Mouse (Mus musculus) intestine, embryonic 16.5 days (tissue): ENCODE results near the gene Inpp5b. TPM values are rescaled to one million over a fixed set of nuclear protein-coding genes. Genes with fewer than 3 reads are reported as not detected.

ENCODE experiments used
- ATAC-seq: fragments of 200-750 bp; cut with Nextera tagmentation; 2 replicates; pipeline ENCODE4 v1.8.0; 2017; ENCODE audit warnings: moderate TSS enrichment, moderate library complexity
- H3K27ac ChIP-seq: fragments of 300-500 bp; sonication (generic); 2 replicates; pipeline ENCODE4 v1.5.1; 2014; ENCODE audit warnings: mild to moderate bottlenecking, low read length
- H3K27me3 ChIP-seq: fragments of 300-500 bp; sonication (generic); replicated peaks from 2 replicates; pipeline ENCODE4 v1.6.1; 2014; ENCODE audit warnings: low read length, control low read depth, mixed read lengths; ENCODE audit not compliant: control insufficient read depth, insufficient read depth
- H3K36me3 ChIP-seq: fragments of 300-500 bp; sonication (generic); 2 replicates; pipeline ENCODE4 v1.6.1; 2014; ENCODE audit warnings: low read length, control low read depth; ENCODE audit not compliant: control insufficient read depth, insufficient read depth
- H3K4me1 ChIP-seq: fragments of 300-500 bp; sonication (generic); 2 replicates; pipeline ENCODE4 v1.6.1; 2014; ENCODE audit warnings: low read length, control low read depth, mixed read lengths; ENCODE audit not compliant: control insufficient read depth, insufficient read depth
- H3K4me2 ChIP-seq: fragments of 300-500 bp; sonication (generic); 2 replicates; pipeline ENCODE4 v1.6.1; 2014; ENCODE audit warnings: low read depth, low read length, control low read depth
- H3K4me3 ChIP-seq: fragments of 300-500 bp; sonication (generic); 2 replicates; pipeline ENCODE4 v1.5.1; 2014; ENCODE audit warnings: mild to moderate bottlenecking, low read length
- H3K9ac ChIP-seq: fragments of 300-500 bp; sonication (generic); 2 replicates; pipeline ENCODE4 v1.6.1; 2014; ENCODE audit warnings: low read depth, low read length
- H3K9me3 ChIP-seq: fragments of 300-500 bp; sonication (generic); 2 replicates; pipeline ENCODE4 v1.6.1; 2016; ENCODE audit warnings: low read length, control low read depth; ENCODE audit not compliant: control insufficient read depth
- WGBS: fragments of 180-500 bp; shearing (Covaris S2); extraction: QIAGEN DNeasy Blood & Tissue Kit; methylation state at CpG from one replicate; pipeline ENCODE4 v1.1.7; 2014; 5-methylcytosine and 5-hydroxymethylcytosine counted together
- polyA plus RNA-seq: library from polyadenylated mRNA; unstranded; fragments of >200 nt; fragmentation: Nextera tagmentation; extraction: Ambion mirVana; gene quantifications from 2 replicates; pipeline ENCODE4 v1.2.1, GENCODE M21; 2015

Gene Inpp5b
- polyA plus RNA-seq, 1 experiment from 2014 or later: 27.5 TPM

DNA sequence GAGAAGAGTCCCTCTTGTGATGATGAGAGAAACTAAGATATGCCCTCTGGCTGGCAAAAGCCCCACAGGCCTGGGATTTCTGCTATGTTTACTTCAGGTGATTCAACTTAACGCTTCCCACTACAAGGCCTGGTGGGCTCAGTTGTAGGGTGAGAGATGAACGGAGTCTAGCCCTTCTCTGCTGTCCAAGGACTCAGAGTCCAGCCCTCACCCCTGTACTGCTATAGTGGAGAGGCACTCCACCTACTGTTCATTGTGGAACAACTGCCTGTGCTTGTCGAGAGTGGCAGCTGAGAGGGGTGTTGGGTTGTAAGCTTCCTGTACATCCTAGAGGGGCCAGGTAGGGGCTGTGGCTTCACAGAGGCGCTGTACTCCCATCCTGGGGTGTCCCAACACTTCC is 3.6 kb upstream of the Inpp5b start:
- Histone ChIP-seq H3K9me3 (no peaks in the 10 kb centered on the region), H3K9ac (no peak overlapping the region), H3K27ac (no peak overlapping the region), H3K27me3 (no peaks in the 10 kb centered on the region), H3K4me1 (peaks cover 3% of the 10 kb centered on the region; the same call in 1 of the 2 replicates), H3K36me3 (peaks cover 3% of the 10 kb centered on the region; the same call in 1 of the 2 replicates), H3K4me3 (no peak overlapping the region), H3K4me2 (no peak overlapping the region)
- ATAC-seq: no peak
- WGBS: 49% methylated on average over 4 of the region's 4 CpGs

DNA sequence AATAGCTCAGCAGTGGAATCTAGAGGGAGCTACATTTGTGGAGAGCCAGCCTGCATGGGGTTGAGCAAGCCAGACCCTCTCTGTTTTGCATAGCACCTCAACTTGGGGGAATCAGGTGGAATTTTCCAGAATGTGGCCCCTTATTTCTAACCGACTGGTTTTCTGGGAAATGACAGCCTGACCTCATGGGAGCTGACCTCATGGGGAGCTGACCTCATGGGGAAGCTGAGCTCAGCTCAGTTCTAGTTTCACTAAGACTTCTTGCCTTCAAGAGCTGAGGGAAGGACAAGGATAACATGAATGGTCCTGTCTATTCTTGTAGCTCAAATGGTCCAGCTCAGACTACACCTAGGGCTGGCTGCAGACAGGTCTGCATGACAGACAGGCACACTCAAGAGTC is 2.9 kb upstream of the Inpp5b start:
- Histone ChIP-seq H3K4me3 (no peak overlapping the region), H3K4me1 (peaks cover 3% of the 10 kb centered on the region; the same call in 1 of the 2 replicates), H3K27me3 (no peaks in the 10 kb centered on the region), H3K27ac (no peak overlapping the region), H3K9me3 (no peaks in the 10 kb centered on the region), H3K36me3 (peaks cover under 1% of the 10 kb centered on the region; the same call in 1 of the 2 replicates), H3K4me2 (no peak overlapping the region), H3K9ac (no peak overlapping the region)
- ATAC-seq: no peak
- 44% methylated on average over 1 of the region's 1 CpGs for WGBS

DNA sequence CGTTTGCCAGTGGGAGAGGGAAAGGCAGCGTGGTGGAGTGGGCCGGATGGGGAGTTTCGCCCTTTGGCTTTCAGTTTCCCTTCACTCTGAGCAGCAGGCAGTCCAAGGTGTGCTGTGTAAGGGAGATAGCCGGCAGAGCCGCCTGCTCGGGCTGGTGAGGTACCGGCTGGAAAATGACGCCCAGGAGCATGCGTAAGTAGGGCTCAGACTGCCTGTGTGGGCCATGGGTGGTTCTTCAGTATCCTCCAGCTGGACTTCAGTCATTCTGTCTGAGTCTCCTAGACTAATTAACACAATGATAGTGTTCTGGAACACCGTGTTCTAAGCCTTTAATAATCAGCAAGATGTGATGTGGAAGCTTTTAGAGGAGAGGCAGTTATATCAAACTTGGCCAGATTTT is 1.2 kb downstream of the Inpp5b start:
- Histone ChIP-seq H3K27ac (no peak overlapping the region), H3K4me3 (no peak overlapping the region), H3K4me1 (peaks cover 3% of the 10 kb centered on the region; the same call in 1 of the 2 replicates), H3K4me2 (no peak overlapping the region), H3K9me3 (no peaks in the 10 kb centered on the region), H3K9ac (no peak overlapping the region), H3K27me3 (no peaks in the 10 kb centered on the region), H3K36me3 (no peaks in the 10 kb centered on the region)
- no peak for ATAC-seq
- WGBS: 85% methylated on average over 11 of the region's 11 CpGs

DNA sequence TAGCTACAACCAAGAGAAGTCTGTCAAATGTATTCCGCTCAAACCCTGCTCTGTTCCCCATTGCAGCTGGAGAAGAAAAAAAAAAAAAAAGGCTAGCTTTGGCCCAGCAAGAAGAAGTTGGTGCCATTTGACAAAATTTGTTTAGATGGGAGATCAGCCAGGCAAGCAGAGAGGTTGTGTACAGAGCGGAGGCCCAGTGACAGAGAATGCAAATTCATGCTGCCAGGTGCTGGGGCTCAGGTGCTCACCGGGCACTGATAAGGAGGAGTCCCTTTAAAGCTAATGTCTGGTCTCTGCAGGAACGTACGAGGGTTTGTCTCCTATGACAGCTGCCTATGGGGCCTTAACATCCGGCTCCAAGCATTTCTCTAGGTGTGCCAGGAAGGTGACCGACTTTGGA is 4.9 kb downstream of the Inpp5b start:
- ATAC-seq: no peak
- no peaks in the 10 kb centered on the region for H3K27me3 ChIP-seq
- no peaks in the 10 kb centered on the region for H3K9me3 ChIP-seq
- no peak overlapping the region for H3K4me3 ChIP-seq
- H3K4me2 ChIP-seq: no peak overlapping the region
- peaks cover 11% of the 10 kb centered on the region for H3K4me1 ChIP-seq
- 71% methylated on average over 7 of the region's 7 CpGs for WGBS
- H3K9ac ChIP-seq: no peak overlapping the region
- no peak overlapping the region for H3K27ac ChIP-seq
- H3K36me3 ChIP-seq: no peaks in the 10 kb centered on the region

DNA sequence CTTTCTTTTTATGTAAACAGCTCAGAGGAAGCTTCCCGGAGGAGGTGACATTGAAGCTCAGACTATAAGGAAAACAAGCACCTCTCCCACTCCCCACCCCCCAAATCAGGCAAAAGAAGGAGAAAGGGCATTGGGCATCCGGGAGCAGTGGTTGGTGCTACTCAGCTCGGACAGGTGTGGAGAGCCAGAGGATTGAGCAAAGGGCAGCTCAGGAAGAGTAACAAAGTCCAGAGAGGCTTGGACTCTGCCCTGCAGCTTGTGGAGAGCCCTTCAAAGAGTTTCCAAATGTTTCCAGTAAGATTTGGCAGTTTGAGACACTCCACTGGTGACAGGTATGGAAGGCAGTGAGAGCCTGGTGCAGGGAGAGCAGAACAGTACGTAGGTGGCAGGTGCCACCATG is 6.2 kb downstream of the Inpp5b start:
- Histone ChIP-seq H3K27me3 (no peaks in the 10 kb centered on the region), H3K9ac (0 out of 2 replicates have a peak overlapping the region, but pooled peaks have one; percentile 12), H3K36me3 (no peaks in the 10 kb centered on the region), H3K4me2 (0 out of 2 replicates have a peak overlapping the region, but pooled peaks have one; percentile 21), H3K4me1 (peaks cover 17% of the 10 kb centered on the region), H3K4me3 (no peak overlapping the region), H3K9me3 (no peaks in the 10 kb centered on the region), H3K27ac (peak overlapping the region; percentile 68)
- ATAC-seq: peak; percentile 58
- 47% methylated on average over 4 of the region's 4 CpGs for WGBS

DNA sequence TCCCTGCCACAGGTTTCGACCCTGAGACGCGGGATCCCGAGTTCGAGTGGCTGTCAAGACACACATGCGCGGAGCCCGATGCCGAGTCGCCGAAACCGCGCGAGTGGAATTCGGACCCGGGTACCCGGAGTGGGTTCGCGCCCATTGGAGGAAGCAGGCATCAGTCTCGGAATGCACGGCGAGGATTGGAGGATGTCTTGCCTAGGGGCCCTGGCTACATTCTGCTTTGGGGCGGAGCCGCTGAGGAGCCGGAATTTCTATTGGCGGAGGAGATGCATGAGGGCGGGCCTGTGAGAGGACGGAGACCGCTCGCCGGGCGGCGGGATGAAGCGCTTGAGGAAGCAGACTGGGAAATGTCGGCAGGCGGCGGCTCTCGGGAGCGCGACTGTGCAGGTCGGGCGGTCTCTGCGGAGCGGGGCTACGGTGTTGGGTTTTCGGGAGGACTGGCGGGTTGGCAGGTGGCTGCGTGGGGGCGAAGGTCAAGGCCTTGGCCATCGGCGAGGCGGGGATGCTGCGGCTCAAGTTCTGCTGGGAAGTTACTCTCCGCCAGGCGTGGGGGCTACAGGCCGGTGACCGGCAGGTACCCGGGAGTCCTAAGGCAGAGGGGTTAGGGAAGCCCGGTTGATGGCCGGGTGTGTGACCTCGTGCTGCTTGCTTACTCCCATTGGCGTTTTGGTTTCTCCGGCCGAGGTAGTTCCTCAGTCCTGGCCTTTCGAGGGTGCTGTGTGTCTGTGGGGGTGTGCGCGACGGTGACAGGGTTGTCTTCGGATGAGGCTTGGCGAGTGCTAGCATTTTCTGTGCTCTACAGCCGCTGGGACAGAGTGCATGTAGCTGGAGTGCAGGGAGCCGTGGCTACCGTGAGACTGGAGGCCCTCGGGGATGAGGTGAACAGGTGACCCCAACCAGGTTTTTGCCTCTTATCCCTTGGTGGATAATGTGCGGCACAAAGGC is 9.9 kb downstream of the Inpp5b start:
- Histone ChIP-seq H3K9me3 (no peaks in the 10 kb centered on the region), H3K36me3 (no peaks in the 10 kb centered on the region), H3K9ac (peak overlapping the region; percentile 76), H3K4me1 (peaks cover 20% of the 10 kb centered on the region), H3K27me3 (no peaks in the 10 kb centered on the region), H3K4me3 (peak overlapping the region; percentile 84), H3K4me2 (peak overlapping the region; percentile 93), H3K27ac (peak overlapping the region; percentile 37; the same call in 1 of the 2 replicates)
- WGBS: under 1% methylated on average over 75 of the region's 75 CpGs
- ATAC-seq: peak; percentile 98

DNA sequence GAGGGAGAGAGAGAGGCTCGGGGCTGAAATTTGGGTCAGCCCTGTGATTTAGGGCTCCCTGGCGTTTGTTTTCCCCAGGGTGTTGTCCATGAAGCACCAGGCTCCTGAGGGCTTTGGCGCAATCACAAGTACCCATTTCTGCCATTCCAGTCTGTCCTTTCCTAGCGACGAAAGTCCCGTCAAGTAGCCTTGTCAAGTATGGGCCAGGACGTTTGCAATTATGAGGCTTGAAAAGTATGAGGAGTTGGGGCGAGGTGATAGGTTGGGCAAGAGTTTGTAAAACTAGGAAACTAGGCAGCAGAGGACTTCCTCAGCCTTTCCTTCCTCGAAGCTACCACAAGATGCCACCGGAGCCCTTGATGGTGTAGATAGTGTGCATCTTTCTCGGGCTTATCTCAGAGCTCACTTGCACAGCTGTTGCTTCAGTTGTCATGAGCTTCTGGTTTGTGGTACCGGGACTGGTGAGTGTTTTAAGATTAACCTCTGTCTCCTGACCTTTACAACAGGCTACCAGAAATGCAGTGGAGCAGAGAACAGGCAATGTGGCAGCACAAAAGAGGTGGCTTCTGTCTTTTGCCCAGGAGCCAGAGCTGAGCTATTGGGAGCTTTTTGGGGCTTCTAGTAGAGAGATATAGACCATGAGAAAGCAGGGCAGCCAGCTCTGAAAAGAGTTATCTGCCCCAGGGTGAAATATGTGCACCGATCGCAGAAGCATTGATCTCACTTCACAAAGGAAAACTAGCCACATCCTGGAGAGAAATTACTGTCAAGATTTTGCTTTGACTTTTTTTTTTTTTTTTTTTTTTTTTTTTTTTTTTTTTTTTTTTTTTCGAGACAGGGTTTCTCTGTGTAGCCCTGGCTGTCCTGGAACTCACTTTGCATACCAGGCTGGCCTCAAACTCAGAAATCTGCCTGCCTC is 10.9 kb downstream of the Inpp5b start:
- Histone ChIP-seq H3K4me3 (peak overlapping the region; percentile 84), H3K27ac (no peak overlapping the region), H3K27me3 (no peaks in the 10 kb centered on the region), H3K9me3 (no peaks in the 10 kb centered on the region), H3K9ac (peak overlapping the region; percentile 76), H3K4me2 (peak overlapping the region; percentile 93), H3K36me3 (no peaks in the 10 kb centered on the region), H3K4me1 (peaks cover 20% of the 10 kb centered on the region)
- 23% methylated on average over 15 of the region's 15 CpGs for WGBS
- ATAC-seq: no peak

DNA sequence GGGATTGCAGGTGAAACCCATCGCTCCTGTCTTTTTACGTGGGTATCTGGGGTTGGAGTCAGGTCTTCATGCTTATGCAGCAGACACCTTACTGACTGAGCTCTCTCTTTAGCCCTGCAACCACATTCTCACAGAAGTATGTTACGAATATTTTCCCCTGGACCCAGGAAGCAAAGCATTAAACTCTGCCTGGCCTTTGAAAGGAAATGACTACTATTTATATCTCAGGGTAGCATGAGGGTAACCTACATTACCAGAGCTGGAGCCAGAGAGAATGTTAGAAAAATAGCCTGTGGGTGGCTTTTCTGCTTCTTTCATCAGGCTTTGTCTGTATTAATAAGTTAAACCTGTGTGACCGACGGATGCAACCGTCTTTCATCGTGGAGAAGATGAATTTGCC is 13.9 kb downstream of the Inpp5b start:
- 43% methylated on average over 7 of the region's 7 CpGs for WGBS
- no peaks in the 10 kb centered on the region for H3K9me3 ChIP-seq
- peak overlapping the region; percentile 29 for H3K27ac ChIP-seq

DNA sequence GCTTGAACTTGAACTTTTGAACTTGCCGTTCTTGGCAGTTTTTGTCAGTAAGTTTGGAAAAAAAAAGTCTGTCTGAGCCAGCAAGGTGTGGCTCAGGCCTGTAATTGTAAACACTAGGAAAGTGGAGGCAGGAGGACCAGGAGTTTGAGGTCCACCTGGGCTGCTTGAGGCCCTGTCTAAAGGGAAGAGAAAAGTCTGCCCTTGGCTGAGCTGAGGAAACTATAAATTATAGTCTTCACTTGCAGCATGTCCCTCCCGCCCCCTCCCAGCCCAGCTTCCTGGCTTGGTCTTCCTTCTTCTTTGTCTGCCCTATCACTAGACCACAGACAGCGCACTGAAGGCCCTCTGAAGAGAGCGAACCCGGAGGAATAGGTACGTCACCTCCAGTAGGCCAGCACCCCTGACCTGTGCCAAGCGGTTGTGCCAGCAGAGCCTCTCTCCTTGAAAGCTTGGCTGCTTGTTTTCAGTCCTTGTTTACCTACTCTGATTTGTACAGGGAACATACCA is 17.7 kb downstream of the Inpp5b start:
- Histone ChIP-seq H3K4me3 (no peak overlapping the region), H3K9ac (no peak overlapping the region), H3K4me1 (peaks cover 12% of the 10 kb centered on the region), H3K9me3 (no peaks in the 10 kb centered on the region), H3K36me3 (no peaks in the 10 kb centered on the region), H3K27ac (peak overlapping the region; percentile 88), H3K27me3 (no peaks in the 10 kb centered on the region), H3K4me2 (peak overlapping the region; percentile 15; the same call in 1 of the 2 replicates)
- peak; percentile 86 for ATAC-seq
- 35% methylated on average over 7 of the region's 7 CpGs for WGBS

More for the DNA sequence above, 13.9 kb downstream of the Inpp5b start:
- Histone ChIP-seq H3K4me3 (no peak overlapping the region), H3K4me2 (no peak overlapping the region), H3K9ac (no peak overlapping the region), H3K4me1 (peaks cover 28% of the 10 kb centered on the region), H3K36me3 (no peaks in the 10 kb centered on the region), H3K27me3 (no peaks in the 10 kb centered on the region)
- no peak for ATAC-seq
